Comparison of ENCODE assay signal across 27 mouse cellular contexts in the genomic region with DNA sequence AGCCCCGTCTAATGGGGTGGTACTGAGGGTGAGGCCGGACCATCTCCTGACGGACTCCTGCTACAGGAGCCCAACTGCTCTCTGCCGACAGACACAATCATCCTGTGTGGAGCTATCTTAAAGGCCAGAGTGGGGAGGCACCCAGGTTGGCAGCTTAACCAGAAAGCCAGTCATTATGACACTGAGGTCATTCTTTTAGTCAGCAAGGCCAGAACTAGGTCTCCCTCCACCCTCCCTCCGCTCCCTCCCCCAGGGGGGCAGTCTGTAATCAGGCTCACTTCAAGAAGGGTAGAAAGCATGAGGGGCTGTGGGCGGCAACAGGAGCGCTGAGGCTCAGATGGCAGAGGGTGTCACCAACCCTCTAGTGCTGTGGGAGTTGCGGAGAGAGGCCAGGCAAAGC. TPM values are rescaled to one million over a fixed set of nuclear protein-coding genes. Genes with fewer than 3 reads are reported as not detected.
DNase-seq lines count a peak whose midpoint lies in the region.
"Had no signal": no experiment of that assay in that cellular context is flagged by ENCODE, and none has a peak within 500 bp of the region (broad histone marks: within the 10 kb centered on the region; RNA-seq: fewer than 3 reads in every experiment).

No protein-coding gene starts in this region.

- H3K4me3 ChIP-seq in embryonic facial prominence, embryonic 10.5 days, result no peak overlapping the region
- H3K4me3 ChIP-seq: embryonic facial prominence, embryonic 12.5 days; heart, adult 2 months; heart, embryonic 13.5 days; layer of hippocampus, adult 2 months; left cerebral cortex, adult 2 months; liver, embryonic 12.5 days; stomach, embryonic 15.5 days had no signal

- peak; percentile 61 to 82 for DNase-seq in adrenal gland, adult (ENCODE audit: inconsistent age in 2 of 2, low spot score in 1 of 2)
- no peak for DNase-seq in adrenal gland, postnatal 4 days (ENCODE audit: low spot score in 2 of 2)
- DNase-seq in retina, postnatal 1 day, result peak; percentile 30
- no peak for DNase-seq in retina, embryonic 14.5 days (ENCODE audit: low spot score)
- DNase-seq in adrenal gland, postnatal 36 days, result peak; percentile 61 to 64
- peak; percentile 73 for DNase-seq in testis, postnatal 14 days (ENCODE audit: low spot score)
- DNase-seq in spleen, postnatal 10 days (ENCODE audit: low spot score in 2 of 2), result no peak
- no peak for DNase-seq in embryonic facial prominence, embryonic 10.5 days (ENCODE audit: low spot score)
- DNase-seq: cerebellum, adult 8-10 months; cerebellum, postnatal 25 days; heart, adult 2 months; heart, postnatal 10 days; kidney, adult 11 months; kidney, postnatal 36 days; liver, postnatal 0 days; lung, postnatal 36 days; midbrain, embryonic 14.5 days; right cerebral cortex, postnatal 14 days; thymus, adult 2 months; thymus, postnatal 36 days had no signal

- 71% methylated on average over 8 of the region's 8 CpGs for WGBS in embryonic facial prominence, embryonic 10.5 days

- peaks cover 16% of the 10 kb centered on the region for H3K4me1 ChIP-seq in embryonic facial prominence, embryonic 10.5 days

- no peak overlapping the region; the same call in 1 of the 2 replicates for H3K27ac ChIP-seq in embryonic facial prominence, embryonic 10.5 days (replicated peaks)
- H3K27ac ChIP-seq: embryonic facial prominence, embryonic 12.5 days; heart, adult 2 months; heart, embryonic 13.5 days; hindbrain, embryonic 14.5 days; layer of hippocampus, adult 2 months; left cerebral cortex, adult 2 months; liver, embryonic 12.5 days; stomach, embryonic 15.5 days had no signal

- no peaks in the 10 kb centered on the region for H3K9me3 ChIP-seq in embryonic facial prominence, embryonic 10.5 days
- H3K9me3 ChIP-seq: embryonic facial prominence, embryonic 12.5 days; heart, embryonic 13.5 days; liver, embryonic 12.5 days; stomach, embryonic 15.5 days had no signal

- no peaks in the 10 kb centered on the region for H3K36me3 ChIP-seq in embryonic facial prominence, embryonic 10.5 days (replicated peaks)
- H3K36me3 ChIP-seq: embryonic facial prominence, embryonic 12.5 days; heart, embryonic 13.5 days; liver, embryonic 12.5 days; stomach, embryonic 15.5 days had no signal

- H3K27me3 ChIP-seq in embryonic facial prominence, embryonic 10.5 days (replicated peaks; ENCODE audit: low read depth, poor library complexity, severe bottlenecking), result no peaks in the 10 kb centered on the region
- H3K27me3 ChIP-seq: embryonic facial prominence, embryonic 12.5 days; heart, embryonic 13.5 days; liver, embryonic 12.5 days; stomach, embryonic 15.5 days had no signal

RNA-seq across cellular contexts. Expression of gene Zc3hc1, which starts 37.2 kb away (rescaled TPM):
- 10 to 100 TPM; 31.9 to 32.8 TPM for total RNA-seq in adrenal gland, postnatal 4 days (2021)
- 10 to 100 TPM; 17.9 to 19.0 TPM for total RNA-seq in adrenal gland, postnatal 36 days (2021)
- polyA plus RNA-seq in embryonic facial prominence, embryonic 10.5 days (2016; fragmentation: Nextera tagmentation; extraction: Ambion mirVana), result 84.6 and 90.8 TPM in 2 replicates

RNA-seq across cellular contexts. Expression of gene Klhdc10, which starts 48.0 kb away (rescaled TPM):
- total RNA-seq in adrenal gland, postnatal 4 days (2021), result 10 to 100 TPM; 97.5 to 98.1 TPM
- 10 to 100 TPM; 70.6 to 87.3 TPM for total RNA-seq in adrenal gland, postnatal 36 days (2021)
- polyA plus RNA-seq in embryonic facial prominence, embryonic 10.5 days (2016; fragmentation: Nextera tagmentation; extraction: Ambion mirVana), result 36.2 and 37.3 TPM in 2 replicates

RNA-seq across cellular contexts. Expression of gene Ube2h, which starts 49.3 kb away (rescaled TPM):
- total RNA-seq in adrenal gland, postnatal 4 days (2021), result 100 to 1,000 TPM; 108 to 113 TPM
- 100 to 1,000 TPM; 105 to 126 TPM for total RNA-seq in adrenal gland, postnatal 36 days (2021)
- 34.0 and 35.4 TPM in 2 replicates for polyA plus RNA-seq in embryonic facial prominence, embryonic 10.5 days (2016; fragmentation: Nextera tagmentation; extraction: Ambion mirVana)

Comparison
In these comparisons a context has a peak if more than half of its experiments do, and no peak if none do; other contexts are left out.
1. DNase-seq: peak in adrenal gland, adult (2 of 2), retina, postnatal 1 day (single experiment), adrenal gland, postnatal 36 days (2 of 2) and testis, postnatal 14 days (single experiment); none in adrenal gland, postnatal 4 days (0 of 2), retina, embryonic 14.5 days (single experiment), spleen, postnatal 10 days (0 of 2) and embryonic facial prominence, embryonic 10.5 days (single experiment).